Mouse (Mus musculus) liver, embryonic 16.5 days (tissue): ENCODE data around the gene Nkx2-5. TPM values are rescaled to one million over a fixed set of nuclear protein-coding genes. Genes with fewer than 3 reads are reported as not detected.

Experiments used
- ATAC-seq: fragments of 200-750 bp; cut with Nextera tagmentation; 2 replicates; pipeline ENCODE4 v1.8.0; 2017; ENCODE audit warnings: low read depth, mild to moderate bottlenecking, moderate number of reproducible peaks, moderate library complexity
- H3K27ac ChIP-seq: fragments of 300-500 bp; sonication (generic); 2 replicates; pipeline ENCODE4 v1.5.1; 2014; ENCODE audit warnings: mild to moderate bottlenecking, low read length
- H3K27me3 ChIP-seq: fragments of 300-500 bp; sonication (generic); 2 replicates; pipeline ENCODE4 v1.6.1; 2014; ENCODE audit warnings: low read depth, low read length, mixed read lengths; ENCODE audit not compliant: control insufficient read depth, insufficient read depth
- H3K36me3 ChIP-seq: fragments of 300-500 bp; sonication (generic); 2 replicates; pipeline ENCODE4 v1.6.1; 2014; ENCODE audit warnings: mild to moderate bottlenecking; ENCODE audit not compliant: control insufficient read depth, insufficient read depth
- H3K4me1 ChIP-seq: fragments of 300-500 bp; sonication (generic); 2 replicates; pipeline ENCODE4 v1.6.1; 2014; ENCODE audit warnings: low read depth, low read length, mixed read lengths; ENCODE audit not compliant: control insufficient read depth
- H3K4me2 ChIP-seq: fragments of 300-500 bp; sonication (generic); 2 replicates; pipeline ENCODE4 v1.6.1; 2014; ENCODE audit warnings: low read depth, low read length, mixed read lengths
- H3K4me3 ChIP-seq: fragments of 300-500 bp; sonication (generic); 2 replicates; pipeline ENCODE4 v1.5.1; 2014; ENCODE audit warnings: low read depth, mild to moderate bottlenecking, low read length
- H3K9ac ChIP-seq: fragments of 300-500 bp; sonication (generic); 2 replicates; pipeline ENCODE4 v1.6.1; 2014; ENCODE audit warnings: low read depth, low read length
- H3K9me3 ChIP-seq: fragments of 300-500 bp; sonication (generic); replicated peaks from 2 replicates; pipeline ENCODE4 v1.6.1; 2016; ENCODE audit warnings: low read length; ENCODE audit not compliant: control insufficient read depth
- WGBS: fragments of 180-500 bp; shearing (Covaris S2); extraction: QIAGEN DNeasy Blood & Tissue Kit; methylation state at CpG from one replicate; pipeline ENCODE4 v1.1.7; 2014; ENCODE audit not compliant: insufficient replicate concordance; 5-methylcytosine and 5-hydroxymethylcytosine counted together
- polyA plus RNA-seq: library from polyadenylated mRNA; unstranded; fragments of >200 nt; fragmentation: Nextera tagmentation; extraction: Ambion mirVana; gene quantifications from 2 replicates; pipeline ENCODE4 v1.2.1, GENCODE M21; 2015

The Nkx2-5 gene
- polyA plus RNA-seq, 1 experiment from 2014 or later: not detected

DNA sequence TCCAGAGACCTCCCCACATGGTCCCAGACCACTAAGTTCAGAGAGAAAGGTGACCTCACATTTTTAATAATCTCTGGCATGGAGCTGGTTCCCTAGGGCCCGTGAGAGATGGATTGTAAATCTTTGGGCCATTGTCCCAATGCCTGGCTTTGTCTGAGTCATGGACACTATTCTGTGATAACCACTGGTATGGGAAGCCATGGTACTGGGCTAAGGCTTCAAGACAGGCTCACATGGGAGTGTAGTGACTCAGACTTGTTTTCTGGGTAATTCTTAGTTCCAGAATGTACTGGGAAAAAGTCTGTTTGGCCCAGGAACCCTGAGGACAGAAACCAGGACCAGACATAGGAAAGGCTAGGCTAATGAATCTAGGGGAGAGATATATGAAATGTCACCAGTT, 37.9 kb upstream of the Nkx2-5 start:
- WGBS: 69% methylated on average over 1 of the region's 1 CpGs
- no peak overlapping the region for H3K4me2 ChIP-seq

DNA sequence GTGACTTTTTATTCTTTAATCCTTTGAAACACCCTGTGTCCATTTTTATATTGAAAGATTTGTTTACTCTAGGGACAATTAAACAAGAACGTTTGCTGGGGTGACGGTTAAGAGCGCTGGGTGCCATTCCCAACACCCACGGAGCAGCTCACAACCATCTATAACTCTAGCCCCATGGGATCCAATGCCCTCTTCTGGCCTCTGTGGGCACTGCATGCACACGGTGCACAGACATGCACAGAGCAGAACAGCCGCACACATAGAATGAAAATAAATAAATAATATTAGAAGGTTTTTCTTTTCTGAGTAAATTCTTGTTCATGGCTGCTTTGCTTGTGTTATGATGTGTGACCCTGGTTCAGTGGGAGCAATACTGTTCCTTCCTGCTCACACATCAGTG, 34.4 kb upstream of the Nkx2-5 start:
- WGBS: 83% methylated on average over 6 of the region's 6 CpGs
- no peak for ATAC-seq

More for the DNA sequence above, 37.9 kb upstream of the Nkx2-5 start:
- H3K27me3 ChIP-seq: peaks cover 6% of the 10 kb centered on the region; the same call in 1 of the 2 replicates
- H3K9me3 ChIP-seq: no peaks in the 10 kb centered on the region
- no peak overlapping the region for H3K27ac ChIP-seq
- no peak for ATAC-seq
- H3K4me1 ChIP-seq: peaks cover 20% of the 10 kb centered on the region
- H3K4me3 ChIP-seq: no peak overlapping the region
- no peaks in the 10 kb centered on the region for H3K36me3 ChIP-seq
- no peak overlapping the region for H3K9ac ChIP-seq

DNA sequence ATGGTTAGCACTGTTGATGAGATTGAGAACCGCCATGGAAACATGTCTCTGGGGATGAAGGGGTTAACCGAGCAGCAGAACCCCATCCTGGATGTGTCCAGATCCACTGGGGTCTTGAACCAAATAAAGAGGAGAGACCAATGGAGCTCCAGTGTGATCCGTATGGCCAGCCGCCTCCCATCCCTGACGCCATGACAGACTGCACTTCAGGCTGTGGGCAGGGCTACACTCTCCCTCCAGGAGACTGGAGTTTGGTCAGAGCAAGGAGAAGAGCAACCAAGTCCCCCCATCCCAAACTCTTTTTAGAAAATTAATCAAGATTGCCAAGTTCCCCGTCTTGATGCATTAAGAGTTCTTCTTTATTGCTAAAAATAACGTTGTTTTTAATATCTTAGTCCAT, 33.1 kb upstream of the Nkx2-5 start:
- H3K27ac ChIP-seq: no peak overlapping the region
- no peaks in the 10 kb centered on the region for H3K27me3 ChIP-seq
- no peak overlapping the region for H3K9ac ChIP-seq
- no peak overlapping the region for H3K4me3 ChIP-seq
- ATAC-seq: no peak
- no peaks in the 10 kb centered on the region for H3K9me3 ChIP-seq
- 78% methylated on average over 7 of the region's 7 CpGs for WGBS
- H3K4me1 ChIP-seq: no peaks in the 10 kb centered on the region
- H3K4me2 ChIP-seq: no peak overlapping the region
- no peaks in the 10 kb centered on the region for H3K36me3 ChIP-seq

More for the DNA sequence above, 34.4 kb upstream of the Nkx2-5 start:
- Histone ChIP-seq H3K4me3 (no peak overlapping the region), H3K4me1 (peaks cover 2% of the 10 kb centered on the region), H3K9me3 (no peaks in the 10 kb centered on the region), H3K27me3 (no peaks in the 10 kb centered on the region), H3K36me3 (no peaks in the 10 kb centered on the region), H3K9ac (no peak overlapping the region), H3K27ac (no peak overlapping the region), H3K4me2 (no peak overlapping the region)

DNA sequence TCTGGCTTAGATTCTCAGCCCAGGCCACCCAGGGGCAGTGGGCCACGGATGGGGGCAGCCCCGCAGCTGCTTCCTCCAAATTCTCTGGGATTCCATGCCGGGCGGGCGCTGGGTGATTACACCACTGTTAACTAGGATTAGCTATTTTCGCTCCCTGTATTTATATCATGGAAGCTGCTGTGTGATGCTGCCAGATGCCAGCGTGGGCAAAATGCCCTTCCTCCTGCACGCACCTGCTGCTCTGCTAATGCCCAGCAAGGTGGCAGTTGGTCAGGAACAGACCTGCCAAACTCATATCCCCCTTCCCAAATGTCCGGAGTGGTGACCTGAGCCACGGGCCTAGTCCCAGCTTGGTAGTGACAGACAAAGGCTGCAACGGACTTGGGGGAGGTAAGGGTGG, 29.7 kb upstream of the Nkx2-5 start:
- 76% methylated on average over 11 of the region's 11 CpGs for WGBS
- H3K9ac ChIP-seq: no peak overlapping the region
- no peak overlapping the region for H3K27ac ChIP-seq
- no peaks in the 10 kb centered on the region for H3K4me1 ChIP-seq
- H3K4me2 ChIP-seq: no peak overlapping the region
- H3K4me3 ChIP-seq: no peak overlapping the region
- no peak for ATAC-seq
- H3K36me3 ChIP-seq: no peaks in the 10 kb centered on the region
- no peaks in the 10 kb centered on the region for H3K27me3 ChIP-seq
- no peaks in the 10 kb centered on the region for H3K9me3 ChIP-seq

DNA sequence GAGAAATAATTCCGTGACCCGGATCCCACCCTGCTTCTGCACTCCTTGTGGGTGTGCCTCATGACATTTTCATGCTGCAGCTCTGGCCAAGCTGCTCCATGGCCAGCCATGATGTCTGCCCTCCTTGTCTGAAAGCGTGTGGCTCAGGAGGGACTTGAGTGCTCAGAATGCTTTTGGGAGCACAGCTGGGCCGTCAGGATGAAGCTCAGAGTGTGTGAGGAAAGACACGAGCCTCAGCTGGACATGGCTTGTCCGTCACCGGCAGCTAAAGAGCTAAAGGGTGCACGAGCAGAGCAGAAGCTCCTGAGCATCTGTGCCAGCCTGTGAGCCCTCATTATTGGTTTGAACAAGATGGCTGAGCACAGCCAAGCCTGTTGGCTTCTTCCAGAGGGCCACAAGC, 28.7 kb upstream of the Nkx2-5 start:
- Histone ChIP-seq H3K4me2 (no peak overlapping the region), H3K9me3 (no peaks in the 10 kb centered on the region), H3K27ac (no peak overlapping the region), H3K4me1 (no peaks in the 10 kb centered on the region), H3K36me3 (no peaks in the 10 kb centered on the region), H3K9ac (no peak overlapping the region), H3K4me3 (no peak overlapping the region), H3K27me3 (no peaks in the 10 kb centered on the region)
- no peak for ATAC-seq
- WGBS: 63% methylated on average over 8 of the region's 8 CpGs

DNA sequence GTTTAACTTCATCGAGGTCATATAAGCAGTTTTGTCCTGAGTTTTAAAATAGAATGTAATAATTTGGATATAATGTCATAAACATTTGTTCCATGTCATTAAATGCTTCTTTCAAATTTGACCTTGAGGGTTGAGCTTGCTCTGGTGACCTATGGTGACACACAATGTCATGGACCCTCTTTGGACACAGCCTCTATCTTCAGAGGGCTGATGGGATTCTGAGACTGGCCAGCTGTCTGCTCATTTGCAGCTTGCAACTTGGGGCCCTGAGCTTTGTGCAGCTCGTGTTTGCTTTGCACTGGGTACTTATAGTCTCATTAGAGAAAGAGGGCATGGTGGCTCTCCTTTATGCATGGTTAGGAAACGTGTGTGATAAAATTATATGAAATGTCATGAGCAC, 28.1 kb upstream of the Nkx2-5 start:
- H3K27ac ChIP-seq: no peak overlapping the region
- H3K4me1 ChIP-seq: no peaks in the 10 kb centered on the region
- WGBS: 51% methylated on average over 3 of the region's 3 CpGs
- ATAC-seq: no peak
- no peaks in the 10 kb centered on the region for H3K27me3 ChIP-seq
- no peak overlapping the region for H3K4me3 ChIP-seq
- no peak overlapping the region for H3K4me2 ChIP-seq
- no peaks in the 10 kb centered on the region for H3K9me3 ChIP-seq
- H3K9ac ChIP-seq: no peak overlapping the region
- H3K36me3 ChIP-seq: no peaks in the 10 kb centered on the region

DNA sequence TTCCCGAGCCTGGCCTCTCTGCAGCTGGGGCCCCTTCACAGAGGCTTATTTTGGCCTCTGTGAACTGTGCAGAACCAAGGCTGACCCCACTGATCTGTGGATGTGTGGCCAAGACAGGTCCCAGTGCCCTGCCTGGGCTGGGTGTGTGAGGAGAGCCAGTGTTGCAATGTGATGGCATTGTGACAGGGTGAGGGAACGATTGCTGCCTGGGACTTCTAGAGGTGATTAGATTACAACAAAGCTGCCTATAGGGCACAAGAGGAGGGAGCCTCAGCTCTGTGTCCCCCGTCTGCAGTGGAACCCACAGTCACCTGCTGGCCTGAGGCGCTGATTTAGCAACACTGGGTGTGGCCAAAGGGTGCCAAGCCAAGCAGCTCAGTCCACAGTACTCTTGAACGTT, 23.9 kb upstream of the Nkx2-5 start:
- WGBS: 24% methylated on average over 5 of the region's 5 CpGs
- ATAC-seq: no peak
- no peak overlapping the region for H3K9ac ChIP-seq

DNA sequence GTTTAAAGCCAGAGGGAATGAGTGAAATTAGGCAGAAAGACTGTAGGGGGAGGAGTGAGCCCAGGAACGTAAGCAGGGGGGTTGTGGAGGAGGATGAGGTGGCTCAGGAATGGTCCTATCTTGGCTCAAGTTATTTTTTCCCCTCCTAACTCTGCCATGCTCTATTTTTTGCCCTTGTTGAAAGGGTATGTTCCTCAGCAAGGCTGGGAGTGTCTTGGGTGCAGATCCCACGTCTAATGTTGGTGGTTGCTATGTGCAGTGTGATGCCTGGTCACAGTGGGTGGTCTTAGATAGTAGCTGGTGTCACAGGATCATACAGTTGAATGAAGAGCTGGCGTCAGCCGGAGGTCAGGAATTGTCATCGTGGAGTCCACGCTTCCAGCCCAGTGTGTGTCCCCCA, 20.3 kb upstream of the Nkx2-5 start:
- Histone ChIP-seq H3K36me3 (no peaks in the 10 kb centered on the region), H3K4me1 (no peaks in the 10 kb centered on the region), H3K27ac (no peak overlapping the region), H3K4me3 (no peak overlapping the region), H3K9me3 (no peaks in the 10 kb centered on the region), H3K9ac (no peak overlapping the region), H3K27me3 (peaks cover 3% of the 10 kb centered on the region; the same call in 1 of the 2 replicates), H3K4me2 (no peak overlapping the region)
- ATAC-seq: no peak
- WGBS: 52% methylated on average over 6 of the region's 6 CpGs

More for the DNA sequence above, 23.9 kb upstream of the Nkx2-5 start:
- no peaks in the 10 kb centered on the region for H3K4me1 ChIP-seq
- no peaks in the 10 kb centered on the region for H3K9me3 ChIP-seq
- no peak overlapping the region for H3K27ac ChIP-seq
- H3K4me2 ChIP-seq: no peak overlapping the region
- H3K36me3 ChIP-seq: no peaks in the 10 kb centered on the region
- no peak overlapping the region for H3K4me3 ChIP-seq
- H3K27me3 ChIP-seq: no peaks in the 10 kb centered on the region; the same call in 1 of the 2 replicates

DNA sequence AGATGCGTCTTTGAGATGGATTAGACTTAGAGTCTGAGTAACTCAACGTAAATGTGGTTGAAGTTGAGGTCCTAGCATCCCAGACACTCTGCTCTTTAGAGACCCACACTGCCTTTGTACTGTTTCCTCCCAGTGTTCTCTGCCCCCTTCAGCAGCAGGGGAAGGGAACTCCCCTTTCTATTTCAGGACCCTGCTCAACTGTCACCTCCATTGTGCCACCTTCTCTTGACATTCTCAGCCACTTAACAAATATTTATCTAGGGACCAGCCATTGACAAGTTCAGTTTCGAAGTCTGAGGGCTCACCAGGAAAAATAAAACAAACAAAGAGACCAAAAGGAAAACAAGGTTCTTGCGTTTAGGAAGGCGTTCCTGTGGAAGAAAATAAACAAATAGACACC, 19.5 kb upstream of the Nkx2-5 start:
- H3K36me3 ChIP-seq: no peaks in the 10 kb centered on the region
- ATAC-seq: no peak
- H3K9me3 ChIP-seq: no peaks in the 10 kb centered on the region
- no peak overlapping the region for H3K4me3 ChIP-seq
- WGBS: 16% methylated on average over 5 of the region's 5 CpGs
- H3K4me1 ChIP-seq: no peaks in the 10 kb centered on the region
- H3K27me3 ChIP-seq: peaks cover 8% of the 10 kb centered on the region; the same call in 1 of the 2 replicates
- H3K4me2 ChIP-seq: no peak overlapping the region
- H3K9ac ChIP-seq: no peak overlapping the region
- no peak overlapping the region for H3K27ac ChIP-seq
